Comparison of ENCODE assay signal across 8 mouse cellular contexts in the genomic region with DNA sequence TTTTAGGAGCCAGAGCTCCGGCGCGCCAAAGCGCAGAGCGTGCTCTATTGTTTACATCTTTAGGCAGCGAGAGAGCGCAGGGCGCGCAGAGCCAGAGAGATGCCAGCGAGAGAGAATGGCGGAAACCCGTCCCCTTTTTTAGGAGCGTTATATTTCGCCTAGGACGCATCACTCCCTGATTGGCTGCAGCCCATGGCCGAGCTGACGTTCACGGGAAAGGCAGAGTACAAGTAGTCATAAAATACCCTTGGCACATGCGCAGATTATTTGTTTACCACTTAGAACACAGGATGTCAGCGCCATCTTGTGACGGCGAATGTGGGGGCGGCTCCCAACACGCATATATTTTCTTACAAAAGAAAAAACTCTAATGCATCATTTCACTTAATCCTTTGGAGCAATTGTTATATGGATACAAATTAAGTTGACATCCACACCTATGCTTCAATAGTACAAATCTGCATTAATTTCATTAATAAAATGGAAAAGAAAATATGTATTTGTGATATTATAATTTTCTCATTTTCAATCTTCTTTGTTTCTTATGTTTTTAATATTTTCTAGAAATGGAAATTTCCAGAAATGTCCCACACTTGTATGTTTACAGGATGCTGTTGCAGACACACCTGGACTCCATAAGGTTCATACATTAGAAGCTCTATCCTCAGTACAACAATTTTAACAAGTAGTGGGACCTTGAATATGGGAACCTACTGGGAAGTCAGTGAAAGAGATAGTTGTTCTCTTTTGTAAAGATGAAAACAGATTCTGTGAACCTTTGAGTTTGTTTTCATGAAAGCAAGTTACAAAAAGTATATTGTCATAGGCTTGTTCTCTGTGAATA.
DNase-seq lines count a peak whose midpoint lies in the region; ATAC-seq and TF ChIP-seq lines count a peak whose summit lies in the region.
"Not testable (repeated sequence)": the region's sequence is repeated elsewhere in the genome, so short reads cannot be mapped to it uniquely, and the experiment has no call there.

No protein-coding gene starts in this region.

- H3K27me3 ChIP-seq in forebrain, embryonic 11.5 days (ENCODE audit: control insufficient read depth, insufficient read depth, low read length); heart, embryonic 11.5 days (ENCODE audit: control insufficient read depth, insufficient read depth, low read length); hindbrain, embryonic 11.5 days (ENCODE audit: control insufficient read depth, insufficient read depth, low read length); intestine, embryonic 15.5 days (replicated peaks); limb, embryonic 12.5 days; midbrain, embryonic 11.5 days (ENCODE audit: control insufficient read depth, insufficient read depth, low read length); neural tube, embryonic 12.5 days (replicated peaks); stomach, postnatal 0 days (ENCODE audit: control insufficient read depth, insufficient read depth, low read length): not testable (repeated sequence)

- not testable (repeated sequence) for H3K4me3 ChIP-seq in forebrain, embryonic 11.5 days (ENCODE audit: low read depth, low read length); hindbrain, embryonic 11.5 days (ENCODE audit: low read depth, low read length); intestine, embryonic 15.5 days (replicated peaks); neural tube, embryonic 12.5 days; stomach, postnatal 0 days (ENCODE audit: low read depth, low read length)
- 0 out of 2 replicates have a peak overlapping the region, but pooled peaks have one; percentile 2 for H3K4me3 ChIP-seq in heart, embryonic 11.5 days (ENCODE audit: low read depth, low read length)
- H3K4me3 ChIP-seq in limb, embryonic 12.5 days (replicated peaks), result peak overlapping the region; percentile 21
- H3K4me3 ChIP-seq in midbrain, embryonic 11.5 days (ENCODE audit: low read depth, low read length), result 0 out of 2 replicates have a peak overlapping the region, but pooled peaks have one; percentile 11

- not testable (repeated sequence) for H3K4me2 ChIP-seq in forebrain, embryonic 11.5 days (ENCODE audit: low read depth, low read length, severe bottlenecking); heart, embryonic 11.5 days; hindbrain, embryonic 11.5 days (replicated peaks; ENCODE audit: low read depth, low read length)
- H3K4me2 ChIP-seq in intestine, embryonic 15.5 days (replicated peaks), result 0 out of 2 replicates have a peak overlapping the region, but pooled peaks have one; percentile 31
- peak overlapping the region; percentile 35; the same call in 1 of the 2 replicates for H3K4me2 ChIP-seq in limb, embryonic 12.5 days
- peak overlapping the region; percentile 31; the same call in 1 of the 2 replicates for H3K4me2 ChIP-seq in midbrain, embryonic 11.5 days
- 0 out of 2 replicates have a peak overlapping the region, but pooled peaks have one; percentile 42 for H3K4me2 ChIP-seq in neural tube, embryonic 12.5 days (replicated peaks)
- H3K4me2 ChIP-seq in stomach, postnatal 0 days (replicated peaks; ENCODE audit: low read depth), result peak overlapping the region; percentile 17; the same call in 1 of the 2 replicates

- H3K36me3 ChIP-seq in forebrain, embryonic 11.5 days (ENCODE audit: control insufficient read depth, insufficient read depth, low read length); heart, embryonic 11.5 days (ENCODE audit: control insufficient read depth, insufficient read depth, low read length); hindbrain, embryonic 11.5 days (ENCODE audit: control insufficient read depth, insufficient read depth, low read length); intestine, embryonic 15.5 days; limb, embryonic 12.5 days; midbrain, embryonic 11.5 days (ENCODE audit: control insufficient read depth, insufficient read depth, low read length); neural tube, embryonic 12.5 days; stomach, postnatal 0 days (ENCODE audit: control insufficient read depth, insufficient read depth, low read length): not testable (repeated sequence)

- H3K27ac ChIP-seq in forebrain, embryonic 11.5 days (ENCODE audit: low read depth, low read length); heart, embryonic 11.5 days (ENCODE audit: low read depth, low read length); hindbrain, embryonic 11.5 days (ENCODE audit: low read depth, low read length); intestine, embryonic 15.5 days; limb, embryonic 12.5 days; midbrain, embryonic 11.5 days (ENCODE audit: low read depth, low read length); neural tube, embryonic 12.5 days; stomach, postnatal 0 days (replicated peaks): not testable (repeated sequence)

- not testable (repeated sequence) for TF ChIP-seq CTCF in stomach, postnatal 0 days (IDR thresholded peaks at IDR 0.05; ENCODE audit: low read depth)

- peak; percentile 66 for ATAC-seq in forebrain, embryonic 11.5 days (replicated peaks; ENCODE audit: low FRiP score)
- not testable (repeated sequence) for ATAC-seq in heart, embryonic 11.5 days (replicated peaks; ENCODE audit: insufficient number of reproducible peaks, low FRiP score, low TSS enrichment); intestine, embryonic 15.5 days; limb, embryonic 12.5 days (ENCODE audit: insufficient number of reproducible peaks, insufficient read depth, low FRiP score, low TSS enrichment, low read depth); stomach, postnatal 0 days (ENCODE audit: low FRiP score, low TSS enrichment)
- peak; percentile 59 for ATAC-seq in hindbrain, embryonic 11.5 days (ENCODE audit: low FRiP score)
- ATAC-seq in midbrain, embryonic 11.5 days (ENCODE audit: low FRiP score), result peak; percentile 61; the same call in 1 of the 2 replicates
- ATAC-seq in neural tube, embryonic 12.5 days (ENCODE audit: low FRiP score, low read depth), result peak; percentile 74

- not testable (repeated sequence) for H3K4me1 ChIP-seq in forebrain, embryonic 11.5 days (replicated peaks; ENCODE audit: control insufficient read depth, insufficient read depth, low read length); heart, embryonic 11.5 days (ENCODE audit: control insufficient read depth, insufficient read depth, low read length); hindbrain, embryonic 11.5 days (replicated peaks; ENCODE audit: control insufficient read depth, insufficient read depth, low read length); intestine, embryonic 15.5 days (replicated peaks); limb, embryonic 12.5 days (replicated peaks); midbrain, embryonic 11.5 days (ENCODE audit: control insufficient read depth, insufficient read depth, low read length); neural tube, embryonic 12.5 days; stomach, postnatal 0 days (replicated peaks; ENCODE audit: control insufficient read depth, insufficient read depth)

- 62% methylated on average over 10 of the region's 24 CpGs for WGBS in forebrain, embryonic 11.5 days
- 47% methylated on average over 10 of the region's 24 CpGs for WGBS in heart, embryonic 11.5 days (ENCODE audit: insufficient replicate concordance)
- 41% methylated on average over 11 of the region's 24 CpGs for WGBS in hindbrain, embryonic 11.5 days
- whole genome bisulfite sequencing in intestine, embryonic 15.5 days, result 58% methylated on average over 20 of the region's 24 CpGs
- 58% methylated on average over 21 of the region's 24 CpGs for WGBS in limb, embryonic 12.5 days
- WGBS in midbrain, embryonic 11.5 days, result 47% methylated on average over 8 of the region's 24 CpGs
- WGBS in neural tube, embryonic 12.5 days, result 48% methylated on average over 19 of the region's 24 CpGs
- 35% methylated on average over 9 of the region's 24 CpGs for WGBS in stomach, postnatal 0 days

- not testable (repeated sequence) for DNase-seq in forebrain, embryonic 11.5 days (ENCODE audit: low spot score); hindbrain, embryonic 11.5 days (ENCODE audit: low spot score); midbrain, embryonic 11.5 days (ENCODE audit: low spot score, missing footprints); stomach, postnatal 0 days (ENCODE audit: low spot score)

- not testable (repeated sequence) for H3K9me3 ChIP-seq in forebrain, embryonic 11.5 days (ENCODE audit: control insufficient read depth, low read length); heart, embryonic 11.5 days (replicated peaks; ENCODE audit: control insufficient read depth, low read length); hindbrain, embryonic 11.5 days (ENCODE audit: control insufficient read depth, low read length); intestine, embryonic 15.5 days; limb, embryonic 12.5 days; midbrain, embryonic 11.5 days (ENCODE audit: control insufficient read depth, low read length); neural tube, embryonic 12.5 days; stomach, postnatal 0 days (ENCODE audit: control insufficient read depth, low read length)

- not testable (repeated sequence) for TF ChIP-seq EP300 in stomach, postnatal 0 days (optimal IDR thresholded peaks at IDR 0.05)

- not testable (repeated sequence) for H3K9ac ChIP-seq in forebrain, embryonic 11.5 days (ENCODE audit: low read length); heart, embryonic 11.5 days (ENCODE audit: low read depth, low read length); hindbrain, embryonic 11.5 days (ENCODE audit: low read depth, low read length); intestine, embryonic 15.5 days; limb, embryonic 12.5 days (replicated peaks); midbrain, embryonic 11.5 days (ENCODE audit: low read length); neural tube, embryonic 12.5 days; stomach, postnatal 0 days (ENCODE audit: low read length)
